Mouse (Mus musculus) heart, embryonic 12.5 days (tissue): ENCODE measurements at regions not wholly inside any gene's neighbourhood (a gene's known extent, or its start where the extent isn't known, plus 50 kb on each side); places are given as distances from the start of the nearest gene placed in this dataset.

Source experiments
- ATAC-seq: fragments of 200-750 bp; cut with Nextera tagmentation; 2 replicates; pipeline ENCODE4 v1.8.0; 2017; ENCODE audit warnings: moderate TSS enrichment, moderate library complexity; ENCODE audit not compliant: insufficient number of reproducible peaks, low FRiP score
- H3K27ac ChIP-seq: fragments of 300-500 bp; sonication (generic); 2 replicates; pipeline ENCODE4 v1.5.1; 2016; ENCODE audit warnings: mild to moderate bottlenecking, moderate library complexity; ENCODE audit not compliant: poor library complexity, severe bottlenecking
- H3K27me3 ChIP-seq: fragments of 300-500 bp; sonication (generic); replicated peaks from 2 replicates; pipeline ENCODE4 v1.6.1; 2016; ENCODE audit warnings: mild to moderate bottlenecking, moderate library complexity
- H3K36me3 ChIP-seq: fragments of 300-500 bp; sonication (generic); 2 replicates; pipeline ENCODE4 v1.6.1; 2016; ENCODE audit warnings: mild to moderate bottlenecking, moderate library complexity
- H3K4me1 ChIP-seq: fragments of 300-500 bp; sonication (generic); replicated peaks from 2 replicates; pipeline ENCODE4 v1.6.1; 2016; ENCODE audit warnings: mild to moderate bottlenecking
- H3K4me2 ChIP-seq: fragments of 300-500 bp; sonication (generic); 2 replicates; pipeline ENCODE4 v1.6.1; 2016; ENCODE audit warnings: mild to moderate bottlenecking, moderate library complexity
- H3K4me3 ChIP-seq: fragments of 300-500 bp; sonication (generic); 2 replicates; pipeline ENCODE4 v1.5.1; 2016; ENCODE audit warnings: mild to moderate bottlenecking
- H3K9ac ChIP-seq: fragments of 300-500 bp; sonication (generic); 2 replicates; pipeline ENCODE4 v1.6.1; 2016; ENCODE audit warnings: mild to moderate bottlenecking, moderate library complexity
- H3K9me3 ChIP-seq: fragments of 300-500 bp; sonication (generic); replicated peaks from 2 replicates; pipeline ENCODE4 v1.6.1; 2016; ENCODE audit warnings: mild to moderate bottlenecking, moderate library complexity
- WGBS: fragments of 180-500 bp; shearing (Covaris S2); methylation state at CpG from one replicate; pipeline ENCODE4 v1.1.7; 2016; 5-methylcytosine and 5-hydroxymethylcytosine counted together

DNA sequence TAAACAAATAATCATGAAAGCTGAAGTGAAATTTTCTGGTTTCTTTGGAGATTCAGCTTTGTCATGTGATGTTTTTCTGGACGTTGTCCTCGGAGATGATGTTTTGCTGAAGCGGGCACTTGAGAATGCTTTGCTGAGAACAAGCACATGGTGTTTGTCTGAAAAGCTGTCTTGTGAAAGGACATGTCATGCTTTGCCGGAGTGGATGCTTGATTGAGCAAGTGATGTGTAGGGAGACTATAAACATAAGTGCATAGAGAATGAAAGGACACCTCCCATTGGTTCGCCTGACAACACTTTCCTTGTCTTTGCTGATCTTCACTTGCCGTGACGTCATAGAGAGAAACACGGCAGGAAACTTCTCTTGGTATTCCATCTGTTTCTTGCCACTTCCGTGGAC is 318.9 kb downstream of the Fam84b start:
- Histone ChIP-seq H3K36me3 (no peaks in the 10 kb centered on the region), H3K4me1 (no peaks in the 10 kb centered on the region), H3K9me3 (no peaks in the 10 kb centered on the region), H3K4me3 (no peak overlapping the region), H3K9ac (no peak overlapping the region), H3K27ac (no peak overlapping the region), H3K27me3 (no peaks in the 10 kb centered on the region), H3K4me2 (no peak overlapping the region)
- 74% methylated on average over 9 of the region's 9 CpGs for WGBS
- no peak for ATAC-seq

DNA sequence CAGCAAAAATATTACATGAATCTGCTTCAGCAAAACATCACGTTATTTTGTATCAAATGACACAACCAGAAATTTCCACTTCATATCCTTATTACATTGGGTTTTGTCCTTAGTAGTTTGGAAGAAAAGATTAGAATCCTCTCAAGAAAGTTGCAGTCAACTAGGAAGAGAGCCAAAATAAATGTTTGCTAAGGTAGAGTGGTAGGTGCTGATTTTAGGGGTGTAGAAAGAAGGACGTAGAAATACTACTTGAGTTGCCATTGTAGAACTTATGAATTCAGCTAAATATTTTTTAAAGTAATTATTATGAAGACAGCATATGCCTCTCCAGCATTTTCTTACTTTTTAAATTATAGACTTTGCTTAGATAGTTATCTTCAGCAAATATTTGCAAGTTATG is 336.8 kb downstream of the Fam84b start:
- ATAC-seq, result no peak

DNA sequence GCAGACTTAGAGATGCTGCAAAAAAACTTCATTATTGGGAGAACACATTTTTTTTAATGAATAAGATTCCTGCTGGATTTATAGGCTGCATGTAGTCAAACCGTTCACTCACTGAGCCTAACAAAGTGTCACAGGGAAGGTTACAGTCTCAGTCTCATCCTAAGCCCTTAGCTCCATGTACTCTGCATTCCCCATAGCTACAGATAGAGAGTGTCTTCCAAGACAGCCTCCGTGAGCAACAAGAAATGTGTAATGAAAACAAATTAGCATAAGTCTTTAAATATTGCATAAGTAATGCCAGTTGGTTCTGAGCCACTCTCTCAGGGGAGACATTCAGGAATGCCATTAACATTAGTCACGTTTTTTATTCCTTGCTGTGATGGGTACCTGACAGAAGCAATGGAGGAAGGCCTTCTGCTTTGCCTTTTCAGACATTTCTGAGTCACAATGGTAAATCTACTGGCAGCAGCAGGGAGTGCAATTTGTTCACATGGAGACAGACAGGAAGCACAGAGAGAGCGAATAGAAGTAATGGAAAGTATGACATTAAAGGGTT is 376.7 kb downstream of the Fam84b start:
- H3K27me3 ChIP-seq, result no peaks in the 10 kb centered on the region
- no peak overlapping the region for H3K27ac ChIP-seq
- no peak overlapping the region for H3K4me2 ChIP-seq
- H3K36me3 ChIP-seq, result no peaks in the 10 kb centered on the region
- H3K4me1 ChIP-seq, result no peaks in the 10 kb centered on the region
- no peak for ATAC-seq
- 66% methylated on average over 4 of the region's 4 CpGs for WGBS
- no peaks in the 10 kb centered on the region for H3K9me3 ChIP-seq
- no peak overlapping the region for H3K4me3 ChIP-seq
- no peak overlapping the region for H3K9ac ChIP-seq

More for the DNA sequence above, 336.8 kb downstream of the Fam84b start:
- H3K4me1 ChIP-seq, result no peaks in the 10 kb centered on the region
- no peak overlapping the region for H3K27ac ChIP-seq
- no peak overlapping the region for H3K9ac ChIP-seq
- no peaks in the 10 kb centered on the region for H3K9me3 ChIP-seq
- H3K27me3 ChIP-seq, result no peaks in the 10 kb centered on the region
- no peaks in the 10 kb centered on the region for H3K36me3 ChIP-seq
- 67% methylated on average over 2 of the region's 2 CpGs for WGBS
- H3K4me3 ChIP-seq, result no peak overlapping the region
- no peak overlapping the region for H3K4me2 ChIP-seq

GRCm38 (mm10) chr15:60475086-60475485 is 378.5 kb downstream of the Fam84b start:
- H3K27ac ChIP-seq, result no peak overlapping the region
- no peaks in the 10 kb centered on the region for H3K9me3 ChIP-seq
- H3K4me2 ChIP-seq, result no peak overlapping the region
- no peak overlapping the region for H3K4me3 ChIP-seq
- no peaks in the 10 kb centered on the region for H3K4me1 ChIP-seq
- H3K27me3 ChIP-seq, result no peaks in the 10 kb centered on the region
- ATAC-seq, result no peak
- no peaks in the 10 kb centered on the region for H3K36me3 ChIP-seq
- WGBS, result 55% methylated on average over 3 of the region's 3 CpGs
- H3K9ac ChIP-seq, result no peak overlapping the region

DNA sequence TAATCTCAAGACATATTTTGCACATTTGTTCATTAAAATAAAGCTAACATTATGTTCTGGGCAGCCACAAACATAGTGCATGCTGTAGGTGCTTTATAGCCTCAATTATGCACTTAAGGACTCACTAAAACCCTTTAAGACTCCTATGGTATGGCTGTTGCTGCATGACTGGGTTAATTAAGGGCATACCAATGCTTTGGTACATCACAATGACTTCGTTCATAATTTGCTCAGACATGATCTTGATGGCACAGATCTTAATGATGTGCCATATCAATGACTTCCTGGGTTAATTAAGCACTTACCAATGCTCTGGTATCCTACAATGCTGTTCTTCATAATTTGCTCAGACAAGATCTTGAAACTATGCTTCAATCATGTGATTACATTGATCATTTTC is 415.5 kb upstream of the 4933412E24Rik start:
- Histone ChIP-seq H3K27ac (no peak overlapping the region), H3K4me2 (no peak overlapping the region), H3K4me3 (no peak overlapping the region), H3K27me3 (no peaks in the 10 kb centered on the region), H3K9me3 (no peaks in the 10 kb centered on the region), H3K9ac (no peak overlapping the region), H3K36me3 (no peaks in the 10 kb centered on the region), H3K4me1 (no peaks in the 10 kb centered on the region)
- 77% methylated on average over 1 of the region's 1 CpGs for WGBS
- no peak for ATAC-seq

GRCm38 (mm10) chr15:60419081-60419480 is 402.7 kb upstream of the 4933412E24Rik start:
- Histone ChIP-seq H3K4me3 (no peak overlapping the region), H3K27ac (no peak overlapping the region), H3K4me1 (no peaks in the 10 kb centered on the region), H3K36me3 (no peaks in the 10 kb centered on the region), H3K9ac (no peak overlapping the region), H3K4me2 (no peak overlapping the region), H3K27me3 (no peaks in the 10 kb centered on the region), H3K9me3 (no peaks in the 10 kb centered on the region)
- no peak for ATAC-seq
- WGBS, result 49% methylated on average over 1 of the region's 1 CpGs

DNA sequence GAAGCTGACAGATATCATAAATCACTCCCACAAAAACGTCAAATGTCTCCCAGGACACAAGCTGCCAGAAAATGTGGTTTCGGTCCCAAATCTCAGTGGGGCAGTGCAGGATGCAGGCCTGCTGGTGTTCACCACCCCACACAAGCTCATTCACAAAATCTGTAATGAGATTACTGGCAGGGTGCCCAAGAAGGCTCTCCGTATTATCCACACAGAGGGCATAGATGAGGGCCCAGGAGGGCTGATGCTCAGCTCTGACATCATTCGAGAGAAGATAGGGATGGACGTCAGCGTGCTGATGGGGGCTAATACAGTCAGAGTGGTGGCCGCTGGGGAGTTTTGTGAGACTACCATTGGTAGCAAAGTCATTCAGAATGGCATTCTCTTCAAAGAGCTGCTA is 375.9 kb upstream of the 4933412E24Rik start:
- 74% methylated on average over 7 of the region's 7 CpGs for WGBS
- Histone ChIP-seq H3K36me3 (no peaks in the 10 kb centered on the region), H3K9ac (no peak overlapping the region), H3K4me3 (no peak overlapping the region), H3K4me2 (no peak overlapping the region), H3K9me3 (no peaks in the 10 kb centered on the region), H3K4me1 (no peaks in the 10 kb centered on the region), H3K27ac (no peak overlapping the region), H3K27me3 (no peaks in the 10 kb centered on the region)
- ATAC-seq, result no peak

DNA sequence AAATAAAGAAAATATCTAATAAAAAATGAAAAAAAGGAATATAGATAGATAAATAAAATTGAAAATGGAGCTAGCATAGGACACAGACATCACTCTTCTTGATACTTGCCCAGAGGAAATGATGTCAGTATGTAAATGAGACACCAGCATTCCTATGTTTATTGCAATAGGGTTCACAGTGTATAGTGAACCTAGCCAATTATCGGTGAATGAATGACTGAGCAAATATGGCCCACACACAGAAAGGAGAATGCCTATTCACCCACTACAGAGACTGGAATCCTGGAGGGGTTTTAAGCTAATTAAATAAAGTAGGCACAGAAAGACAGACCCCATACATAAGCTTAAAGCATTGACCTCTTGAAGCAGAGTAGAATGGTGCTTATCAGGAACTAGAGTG is 373.9 kb upstream of the 4933412E24Rik start:
- Histone ChIP-seq H3K27me3 (no peaks in the 10 kb centered on the region), H3K4me1 (no peaks in the 10 kb centered on the region), H3K4me2 (no peak overlapping the region), H3K36me3 (no peaks in the 10 kb centered on the region), H3K27ac (no peak overlapping the region), H3K9me3 (no peaks in the 10 kb centered on the region), H3K4me3 (no peak overlapping the region), H3K9ac (no peak overlapping the region)
- 69% methylated on average over 1 of the region's 1 CpGs for WGBS
- ATAC-seq, result no peak

DNA sequence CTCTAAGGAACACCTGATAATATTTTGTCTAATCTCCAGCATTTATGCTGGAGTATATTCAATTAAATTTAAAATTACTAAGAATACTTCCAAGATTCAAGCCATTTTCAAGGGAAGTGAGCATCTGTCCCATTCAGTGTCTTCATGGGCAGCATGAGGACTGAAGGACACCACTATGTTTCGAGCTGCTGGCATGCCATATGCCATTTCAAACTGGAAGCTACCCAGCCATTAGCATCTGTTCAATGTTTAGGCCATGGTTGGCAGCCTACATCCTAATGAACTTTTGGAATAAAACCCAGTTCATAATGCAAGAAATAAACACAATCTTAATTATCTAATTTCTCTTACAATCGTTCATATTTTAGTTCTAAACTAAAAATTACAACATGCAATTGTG is 371.5 kb upstream of the 4933412E24Rik start:
- no peak overlapping the region for H3K4me2 ChIP-seq
- no peak overlapping the region for H3K27ac ChIP-seq
- WGBS, result 73% methylated on average over 2 of the region's 2 CpGs
- H3K36me3 ChIP-seq, result no peaks in the 10 kb centered on the region
- H3K9me3 ChIP-seq, result no peaks in the 10 kb centered on the region
- no peaks in the 10 kb centered on the region for H3K4me1 ChIP-seq
- no peak overlapping the region for H3K9ac ChIP-seq
- no peaks in the 10 kb centered on the region for H3K27me3 ChIP-seq
- no peak for ATAC-seq
- no peak overlapping the region for H3K4me3 ChIP-seq
